Mouse (Mus musculus): ENCODE measurements around the gene Mylk2. TPM values are rescaled to one million over a fixed set of nuclear protein-coding genes. Genes with fewer than 3 reads are reported as not detected.

The Mylk2 gene
- total and polyA plus RNA-seq, 3 experiments = not detected

DNA sequence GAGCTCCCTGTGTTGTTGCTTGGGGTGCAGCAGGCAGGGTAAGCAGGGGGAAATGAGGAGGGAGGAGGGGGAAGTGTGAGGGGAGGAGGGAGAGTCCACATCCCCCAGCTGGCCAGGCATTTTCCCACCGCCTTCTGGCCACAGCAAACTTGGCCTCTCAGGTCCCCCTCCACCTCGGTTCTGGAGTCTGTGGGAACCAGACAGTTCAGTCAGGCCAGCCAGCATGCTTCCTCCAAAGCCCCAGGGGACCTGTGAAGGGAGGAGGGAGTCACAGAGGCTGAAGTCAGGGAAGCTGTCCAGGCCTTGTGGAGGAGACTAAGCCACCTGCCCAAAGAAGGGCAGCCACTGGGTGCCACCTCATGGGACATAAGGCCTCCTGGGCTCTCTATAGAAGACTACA lies 19.1 kb downstream of the Mylk2 start:
- Histone ChIP-seq H3K27ac (ENCODE audit: control insufficient read depth, low read depth, low read length) (no peak overlapping the region), H3K4me1 (ENCODE audit: control insufficient read depth in 1 of 2, insufficient read depth in 2 of 2, low read length in 2 of 2) (no peaks in the 10 kb centered on the region), H3K36me3 (ENCODE audit: control insufficient read depth in 1 of 2, insufficient read depth in 2 of 2, low read length in 2 of 2) (no peaks in the 10 kb centered on the region), H3K9me3 (replicated peaks; ENCODE audit: insufficient read depth, low read length) (no peaks in the 10 kb centered on the region), H3K9ac (ENCODE audit: control insufficient read depth, low read depth, low read length, poor library complexity, severe bottlenecking) (no peak overlapping the region), H3K79me2 (ENCODE audit: control insufficient read depth, insufficient read depth, low read length, poor library complexity) (no peaks in the 10 kb centered on the region), H3K4me3 (ENCODE audit: control insufficient read depth in 1 of 2, insufficient read depth in 1 of 2, low read depth in 2 of 2, low read length in 2 of 2) (no peak overlapping the region), H3K27me3 (ENCODE audit: control insufficient read depth in 1 of 2, insufficient read depth in 2 of 2, low read length in 2 of 2) (peaks cover 0 to 5% of the 10 kb centered on the region in 2 experiments; a peak in 2 of 4 replicates)
- DNase-seq (ENCODE audit: low read depth, low spot score) = no peak
- TF ChIP-seq USF1 (IDR thresholded peaks at IDR 0.05; ENCODE audit: low read depth, low read length) = no peak
- TF ChIP-seq POLR2AphosphoS2 (IDR thresholded peaks at IDR 0.05; ENCODE audit: low read length) = no peak
- TF ChIP-seq MAZ (IDR thresholded peaks at IDR 0.05; ENCODE audit: low read depth, low read length) = no peak
- no peak for TF ChIP-seq ZMIZ1 (IDR thresholded peaks at IDR 0.05; ENCODE audit: low read depth, low read length)
- no peak for TF ChIP-seq GATA1 (IDR thresholded peaks at IDR 0.05; ENCODE audit: low read depth, low read length)
- no peak for TF ChIP-seq EP300 (IDR thresholded peaks at IDR 0.05; ENCODE audit: low read depth in 1 of 2, low read length in 2 of 2)
- TF ChIP-seq MXI1 (IDR thresholded peaks at IDR 0.05; ENCODE audit: low read depth, low read length) = no peak
- TF ChIP-seq UBTF (IDR thresholded peaks at IDR 0.05; ENCODE audit: borderline replicate concordance, insufficient read depth, low read depth, low read length) = no peak
- TF ChIP-seq RAD21 (IDR thresholded peaks at IDR 0.05; ENCODE audit: low read depth, low read length) = no peak
- TF ChIP-seq MAFK (IDR thresholded peaks at IDR 0.05; ENCODE audit: borderline replicate concordance, low read depth, low read length) = no peak

DNA sequence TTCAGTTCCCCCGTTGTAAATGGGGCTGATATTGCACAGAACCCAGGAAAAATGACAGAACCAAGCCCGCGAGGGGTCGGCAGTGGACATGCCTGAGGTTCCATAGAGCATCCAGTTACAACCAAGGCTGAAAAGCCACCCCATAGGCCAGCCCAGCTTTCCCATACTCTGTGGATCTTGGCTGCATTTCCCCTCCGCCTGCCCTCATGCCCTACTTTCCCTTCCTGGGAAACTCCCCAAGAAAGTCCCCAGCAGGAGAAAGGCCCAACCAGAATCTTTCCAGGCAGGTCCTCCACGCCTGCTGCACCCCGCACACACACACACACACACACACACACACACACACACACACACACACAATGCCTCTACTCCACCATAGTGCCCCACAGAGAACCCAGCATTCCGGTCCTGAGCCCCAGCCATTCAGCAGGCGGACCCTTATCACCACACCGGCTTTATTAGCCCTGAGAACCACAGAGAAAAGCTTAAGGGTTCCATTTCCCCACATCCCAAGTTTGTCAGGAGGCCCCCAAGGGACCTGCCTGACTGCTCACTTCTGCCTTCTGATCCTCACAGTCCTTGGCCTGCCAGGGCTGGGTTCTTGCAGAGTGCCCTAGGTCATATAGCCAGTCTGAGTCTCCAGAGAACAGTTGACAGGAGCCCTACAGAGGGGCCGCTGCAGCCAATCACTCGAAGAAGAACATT lies 20.5 kb downstream of the Mylk2 start:
- no peaks in the 10 kb centered on the region for H3K9me3 ChIP-seq (replicated peaks; ENCODE audit: insufficient read depth, low read length)
- H3K27me3 ChIP-seq (ENCODE audit: control insufficient read depth in 1 of 2, insufficient read depth in 2 of 2, low read length in 2 of 2) = peaks cover 10 to 12% of the 10 kb centered on the region in 2 experiments
- DNase-seq (ENCODE audit: low read depth, low spot score) = no peak
- no peaks in the 10 kb centered on the region for H3K79me2 ChIP-seq (ENCODE audit: control insufficient read depth, insufficient read depth, low read length, poor library complexity)
- H3K36me3 ChIP-seq (ENCODE audit: control insufficient read depth in 1 of 2, insufficient read depth in 2 of 2, low read length in 2 of 2) = no peaks in the 10 kb centered on the region
- no peak overlapping the region for H3K9ac ChIP-seq (ENCODE audit: control insufficient read depth, low read depth, low read length, poor library complexity, severe bottlenecking)
- TF ChIP-seq TCF12 (IDR thresholded peaks at IDR 0.05; ENCODE audit: low read depth, low read length) = no peak
- no peak for TF ChIP-seq HCFC1 (IDR thresholded peaks at IDR 0.05; ENCODE audit: low read depth, low read length)
- no peak for TF ChIP-seq ZKSCAN1 (IDR thresholded peaks at IDR 0.05; ENCODE audit: low read depth, low read length)
- no peak overlapping the region for H3K27ac ChIP-seq (ENCODE audit: control insufficient read depth, low read depth, low read length)
- H3K4me1 ChIP-seq (ENCODE audit: control insufficient read depth in 1 of 2, insufficient read depth in 2 of 2, low read length in 2 of 2) = no peaks in the 10 kb centered on the region
- no peak overlapping the region for H3K4me3 ChIP-seq (ENCODE audit: control insufficient read depth in 1 of 2, insufficient read depth in 1 of 2, low read depth in 2 of 2, low read length in 2 of 2)

DNA sequence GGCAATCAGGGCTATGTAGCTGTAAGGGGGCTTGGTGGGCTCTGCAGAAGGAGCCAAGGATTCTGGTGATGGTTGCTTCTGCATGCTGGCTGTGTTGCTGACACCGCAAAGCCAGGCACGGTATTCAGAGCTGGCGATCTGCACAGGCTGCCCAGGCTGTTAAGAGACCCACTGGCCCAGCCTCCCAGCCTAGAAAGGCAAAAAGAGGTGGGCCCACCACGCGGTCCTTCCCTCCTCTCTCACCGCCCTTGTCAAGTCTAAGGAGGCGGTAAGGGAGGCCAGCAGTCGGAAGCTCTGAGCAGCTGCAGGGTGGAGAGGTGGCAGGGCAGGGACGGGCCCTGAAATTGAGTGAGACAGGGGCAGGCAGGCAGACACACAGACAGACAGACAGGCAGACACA lies 21.9 kb downstream of the Mylk2 start, which contains the start of gene Foxs1:
TSS of gene Foxs1 (minus strand) at position 161 of the 400 bp plus-strand sequence.
- Histone ChIP-seq H3K4me1 (ENCODE audit: control insufficient read depth in 1 of 2, insufficient read depth in 2 of 2, low read length in 2 of 2) (no peaks in the 10 kb centered on the region), H3K9ac (ENCODE audit: control insufficient read depth, low read depth, low read length, poor library complexity, severe bottlenecking) (no peak within 1 kb of the TSS), H3K79me2 (ENCODE audit: control insufficient read depth, insufficient read depth, low read length, poor library complexity) (no peaks in the 10 kb centered on the region), H3K36me3 (ENCODE audit: control insufficient read depth in 1 of 2, insufficient read depth in 2 of 2, low read length in 2 of 2) (no peaks in the 10 kb centered on the region), H3K9me3 (replicated peaks; ENCODE audit: insufficient read depth, low read length) (no peaks in the 10 kb centered on the region), H3K27me3 (ENCODE audit: control insufficient read depth in 1 of 2, insufficient read depth in 2 of 2, low read length in 2 of 2) (peaks cover 13 to 14% of the 10 kb centered on the region in 2 experiments), H3K4me3 (ENCODE audit: control insufficient read depth in 1 of 2, insufficient read depth in 1 of 2, low read depth in 2 of 2, low read length in 2 of 2) (no peak within 1 kb of the TSS), H3K27ac (ENCODE audit: control insufficient read depth, low read depth, low read length) (no peak within 1 kb of the TSS)
- DNase-seq (ENCODE audit: low read depth, low spot score) = no peak
- TF ChIP-seq UBTF (IDR thresholded peaks at IDR 0.05; ENCODE audit: borderline replicate concordance, insufficient read depth, low read depth, low read length) (no peak), ZMIZ1 (IDR thresholded peaks at IDR 0.05; ENCODE audit: low read depth, low read length) (no peak), E2F4 (IDR thresholded peaks at IDR 0.05; ENCODE audit: borderline replicate concordance, low read depth, low read length) (no peak), MYC (IDR thresholded peaks at IDR 0.05; ENCODE audit: low read depth, low read length) (no peak), MAZ (IDR thresholded peaks at IDR 0.05; ENCODE audit: low read depth, low read length) (no peak), CHD2 (IDR thresholded peaks at IDR 0.05; ENCODE audit: low read length) (no peak), MAX (IDR thresholded peaks at IDR 0.05; ENCODE audit: low read length) (no peak), MEF2A (IDR thresholded peaks at IDR 0.05; ENCODE audit: extremely low read depth, insufficient replicate concordance, low read depth, low read length, poor library complexity, severe bottlenecking) (no peak), ETS1 (IDR thresholded peaks at IDR 0.05; ENCODE audit: low read depth, low read length) (no peak), KAT2A (conservative IDR thresholded peaks at IDR 0.05; ENCODE audit: low read depth, low read length) (no peak), GATA1 (IDR thresholded peaks at IDR 0.05; ENCODE audit: low read depth, low read length) (no peak), TBP (IDR thresholded peaks at IDR 0.05; ENCODE audit: low read depth, low read length) (no peak), CTCF (IDR thresholded peaks at IDR 0.05 in 2 of 3, conservative IDR thresholded peaks at IDR 0.05 in 1 of 3; ENCODE audit: control insufficient read depth in 1 of 3, insufficient read depth in 1 of 3, low read depth in 2 of 3, low read length in 3 of 3, poor library complexity in 1 of 3, severe bottlenecking in 1 of 3) (no peak), ZKSCAN1 (IDR thresholded peaks at IDR 0.05; ENCODE audit: low read depth, low read length) (no peak), NELFE (IDR thresholded peaks at IDR 0.05; ENCODE audit: low read depth, low read length) (no peak), ZNF384 (IDR thresholded peaks at IDR 0.05; ENCODE audit: low read depth, low read length) (no peak), SMC3 (IDR thresholded peaks at IDR 0.05; ENCODE audit: low read depth, low read length) (no peak)
